Mouse (Mus musculus) brain, embryonic 14.5 days (tissue): ENCODE results near the gene Nfam1.

Experiments
- CTCF ChIP-seq: fragments of 200-500 bp; IDR thresholded peaks from 2 replicates; pipeline ENCODE4 v1.5.1; 2012; ENCODE audit warnings: inconsistent platforms, mild to moderate bottlenecking, moderate library complexity, borderline replicate concordance; ENCODE audit not compliant: insufficient read depth, insufficient read length; ENCODE audit errors: extremely low read depth
- POLR2A ChIP-seq: fragments of 200-500 bp; IDR thresholded peaks from 2 replicates; pipeline ENCODE4 v1.6.1; 2012; ENCODE audit warnings: mild to moderate bottlenecking, inconsistent platforms, borderline replicate concordance; ENCODE audit not compliant: poor library complexity, insufficient read depth, insufficient read length, severe bottlenecking; ENCODE audit errors: extremely low read depth

DNA sequence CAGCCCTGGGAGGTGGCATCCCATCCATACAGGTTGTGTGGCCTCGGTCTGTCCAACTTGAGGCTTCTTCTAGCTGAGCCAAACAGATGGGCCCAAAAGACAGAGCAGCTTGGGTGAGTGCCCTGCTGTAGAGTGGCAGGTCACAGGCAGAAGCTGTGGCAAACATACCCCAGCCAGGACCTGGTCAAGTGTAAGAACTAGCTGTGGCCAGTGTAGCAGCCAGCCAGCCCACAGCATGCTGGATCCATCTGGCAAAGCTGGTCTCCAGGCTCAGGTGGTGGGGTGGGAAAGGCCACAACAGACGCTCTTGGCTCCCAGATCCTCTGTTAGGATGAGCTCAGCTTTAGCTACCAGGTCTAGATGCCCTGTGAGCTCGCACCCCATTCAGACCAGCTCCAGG is 76.8 kb downstream of the Nfam1 start:
- TF ChIP-seq CTCF (no peak), POLR2A (no peak)
